Mouse (Mus musculus): Measurements from ENCODE around the gene Il1rl2. TPM values are rescaled to one million over a fixed set of nuclear protein-coding genes. Genes with fewer than 3 reads are reported as not detected.

Gene Il1rl2
- polyA plus RNA-seq, 1 experiment, result not detected

- no peaks in the 10 kb centered on the region for H3K27me3 ChIP-seq (ENCODE audit: control insufficient read depth, insufficient read depth, insufficient read length)
- H3K79me2 ChIP-seq (ENCODE audit: control insufficient read depth, insufficient read depth), result no peaks in the 10 kb centered on the region
- no peak overlapping the region for H3K4me3 ChIP-seq (ENCODE audit: insufficient read depth, poor library complexity, severe bottlenecking)
- H3K36me3 ChIP-seq (ENCODE audit: control insufficient read depth, insufficient read depth), result peaks cover 45% of the 10 kb centered on the region
- no peak for TF ChIP-seq CTCF (IDR thresholded peaks at IDR 0.05; ENCODE audit: control insufficient read depth, insufficient read depth, insufficient read length)
- no peak overlapping the region for H3ac ChIP-seq (ENCODE audit: control insufficient read depth, insufficient read length, low read depth)
- H3K79me3 ChIP-seq (ENCODE audit: low read depth), result no peaks in the 10 kb centered on the region
These were observed 10.4 kb upstream of the Il1rl2 start for GRCm38 (mm10) chr1:40314016-40314415.

- no peaks in the 10 kb centered on the region for H3K27me3 ChIP-seq (ENCODE audit: control insufficient read depth, insufficient read depth, insufficient read length)
- no peak overlapping the region for H3ac ChIP-seq (ENCODE audit: control insufficient read depth, insufficient read length, low read depth)
- no peaks in the 10 kb centered on the region for H3K79me3 ChIP-seq (ENCODE audit: low read depth)
- H3K4me3 ChIP-seq (ENCODE audit: insufficient read depth, poor library complexity, severe bottlenecking), result no peak overlapping the region
- H3K36me3 ChIP-seq (ENCODE audit: control insufficient read depth, insufficient read depth), result peaks cover 22% of the 10 kb centered on the region
- TF ChIP-seq USF1 (IDR thresholded peaks at IDR 0.05; ENCODE audit: low read depth) (no peak), MYOG (IDR thresholded peaks at IDR 0.05; ENCODE audit: control insufficient read depth, extremely low read depth, insufficient read length) (no peak), CEBPB (IDR thresholded peaks at IDR 0.05; ENCODE audit: low read depth) (no peak), CTCF (IDR thresholded peaks at IDR 0.05; ENCODE audit: control insufficient read depth, insufficient read depth, insufficient read length) (no peak), FOSL1 (IDR thresholded peaks at IDR 0.05; ENCODE audit: insufficient read depth, low read length, poor library complexity, severe bottlenecking) (no peak), MAX (IDR thresholded peaks at IDR 0.05) (no peak), MYOD1 (IDR thresholded peaks at IDR 0.05; ENCODE audit: control insufficient read depth, insufficient read length, low read depth) (no peak)
- no peaks in the 10 kb centered on the region for H3K79me2 ChIP-seq (ENCODE audit: control insufficient read depth, insufficient read depth)
These were observed 6.8 kb upstream of the Il1rl2 start for GRCm38 (mm10) chr1:40317657-40318056.

- no peak overlapping the region for H3K4me3 ChIP-seq (ENCODE audit: insufficient read depth, poor library complexity, severe bottlenecking)
- no peaks in the 10 kb centered on the region for H3K36me3 ChIP-seq (ENCODE audit: control insufficient read depth, insufficient read depth)
- H3ac ChIP-seq (ENCODE audit: control insufficient read depth, insufficient read length, low read depth), result no peak overlapping the region
- H3K79me3 ChIP-seq (ENCODE audit: low read depth), result no peaks in the 10 kb centered on the region
- no peaks in the 10 kb centered on the region for H3K79me2 ChIP-seq (ENCODE audit: control insufficient read depth, insufficient read depth)
- H3K27me3 ChIP-seq (ENCODE audit: control insufficient read depth, insufficient read depth, insufficient read length), result no peaks in the 10 kb centered on the region
- no peak for TF ChIP-seq CTCF (IDR thresholded peaks at IDR 0.05; ENCODE audit: control insufficient read depth, insufficient read depth, insufficient read length)
- no peak for TF ChIP-seq CEBPB (IDR thresholded peaks at IDR 0.05; ENCODE audit: low read depth)
- TF ChIP-seq MYOD1 (IDR thresholded peaks at IDR 0.05; ENCODE audit: control insufficient read depth, insufficient read length, low read depth), result no peak
- TF ChIP-seq MYOG (IDR thresholded peaks at IDR 0.05; ENCODE audit: control insufficient read depth, extremely low read depth, insufficient read length), result no peak
- TF ChIP-seq USF1 (IDR thresholded peaks at IDR 0.05; ENCODE audit: low read depth), result no peak
- TF ChIP-seq FOSL1 (IDR thresholded peaks at IDR 0.05; ENCODE audit: insufficient read depth, low read length, poor library complexity, severe bottlenecking), result no peak
- TF ChIP-seq MAX (IDR thresholded peaks at IDR 0.05), result no peak
These were observed 2.6 kb upstream of the Il1rl2 start for GRCm38 (mm10) chr1:40321824-40322223.

- Histone ChIP-seq H3K27me3 (ENCODE audit: control insufficient read depth, insufficient read depth, insufficient read length) (no peaks in the 10 kb centered on the region), H3K4me3 (ENCODE audit: insufficient read depth, poor library complexity, severe bottlenecking) (no peak overlapping the region), H3K79me2 (ENCODE audit: control insufficient read depth, insufficient read depth) (no peaks in the 10 kb centered on the region), H3K36me3 (ENCODE audit: control insufficient read depth, insufficient read depth) (no peaks in the 10 kb centered on the region), H3ac (ENCODE audit: control insufficient read depth, insufficient read length, low read depth) (no peak overlapping the region), H3K79me3 (ENCODE audit: low read depth) (no peaks in the 10 kb centered on the region)
- TF ChIP-seq CEBPB (IDR thresholded peaks at IDR 0.05; ENCODE audit: low read depth) (no peak), FOSL1 (IDR thresholded peaks at IDR 0.05; ENCODE audit: insufficient read depth, low read length, poor library complexity, severe bottlenecking) (no peak), CTCF (IDR thresholded peaks at IDR 0.05; ENCODE audit: control insufficient read depth, insufficient read depth, insufficient read length) (no peak), MYOD1 (IDR thresholded peaks at IDR 0.05; ENCODE audit: control insufficient read depth, insufficient read length, low read depth) (no peak), MAX (IDR thresholded peaks at IDR 0.05) (no peak), USF1 (IDR thresholded peaks at IDR 0.05; ENCODE audit: low read depth) (no peak), MYOG (IDR thresholded peaks at IDR 0.05; ENCODE audit: control insufficient read depth, extremely low read depth, insufficient read length) (no peak)
These were observed 1.9 kb upstream of the Il1rl2 start for GRCm38 (mm10) chr1:40322543-40322942.

- no peak for TF ChIP-seq CTCF (IDR thresholded peaks at IDR 0.05; ENCODE audit: control insufficient read depth, insufficient read depth, insufficient read length)
- Histone ChIP-seq H3K79me3 (ENCODE audit: low read depth) (no peaks in the 10 kb centered on the region), H3K4me3 (ENCODE audit: insufficient read depth, poor library complexity, severe bottlenecking) (no peak overlapping the region), H3K27me3 (ENCODE audit: control insufficient read depth, insufficient read depth, insufficient read length) (no peaks in the 10 kb centered on the region), H3ac (ENCODE audit: control insufficient read depth, insufficient read length, low read depth) (no peak overlapping the region), H3K79me2 (ENCODE audit: control insufficient read depth, insufficient read depth) (no peaks in the 10 kb centered on the region), H3K36me3 (ENCODE audit: control insufficient read depth, insufficient read depth) (no peaks in the 10 kb centered on the region)
These were observed 719 bp downstream of the Il1rl2 start for GRCm38 (mm10) chr1:40324955-40325702.

DNA sequence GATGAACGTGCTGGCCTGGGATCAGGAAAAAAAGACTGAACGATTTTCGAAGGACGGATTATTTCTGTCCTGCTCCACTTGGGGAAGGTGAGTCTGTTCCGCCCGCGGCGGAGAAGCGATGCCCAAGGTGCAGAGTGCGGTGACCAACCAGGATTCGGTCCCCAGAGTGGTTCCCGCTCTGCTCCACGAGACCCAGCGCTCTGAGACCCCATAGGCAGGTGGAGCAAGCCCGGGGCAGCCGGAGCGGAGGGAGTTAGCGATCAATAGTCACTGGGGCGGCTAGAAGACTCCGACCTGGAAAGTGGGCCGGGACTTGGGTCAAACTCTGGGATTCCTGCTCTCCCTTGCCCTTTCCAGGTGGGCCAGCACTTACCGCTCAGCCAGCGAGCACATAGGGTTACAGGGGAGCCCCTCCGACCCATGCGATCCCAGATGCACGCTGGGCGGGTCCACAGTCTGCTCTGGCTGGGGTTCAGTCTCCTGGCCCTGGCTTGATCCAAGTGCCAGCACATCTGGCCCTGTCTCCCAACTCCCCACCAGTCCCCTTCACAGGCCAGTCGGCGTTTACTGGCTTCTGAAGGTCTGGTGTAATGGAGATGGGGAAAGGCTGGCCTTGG is 1.4 kb downstream of the Il1rl2 start:
- TF ChIP-seq CTCF (IDR thresholded peaks at IDR 0.05; ENCODE audit: control insufficient read depth, insufficient read depth, insufficient read length), result no peak
- TF ChIP-seq MAX (IDR thresholded peaks at IDR 0.05), result no peak
- TF ChIP-seq MYOG (IDR thresholded peaks at IDR 0.05; ENCODE audit: control insufficient read depth, extremely low read depth, insufficient read length), result no peak
- no peak for TF ChIP-seq CEBPB (IDR thresholded peaks at IDR 0.05; ENCODE audit: low read depth)
- no peak for TF ChIP-seq MYOD1 (IDR thresholded peaks at IDR 0.05; ENCODE audit: control insufficient read depth, insufficient read length, low read depth)
- no peak for TF ChIP-seq USF1 (IDR thresholded peaks at IDR 0.05; ENCODE audit: low read depth)
- no peak for TF ChIP-seq FOSL1 (IDR thresholded peaks at IDR 0.05; ENCODE audit: insufficient read depth, low read length, poor library complexity, severe bottlenecking)
- Histone ChIP-seq H3K4me3 (ENCODE audit: insufficient read depth, poor library complexity, severe bottlenecking) (no peak overlapping the region), H3K79me3 (ENCODE audit: low read depth) (no peaks in the 10 kb centered on the region), H3K27me3 (ENCODE audit: control insufficient read depth, insufficient read depth, insufficient read length) (no peaks in the 10 kb centered on the region), H3ac (ENCODE audit: control insufficient read depth, insufficient read length, low read depth) (no peak overlapping the region), H3K79me2 (ENCODE audit: control insufficient read depth, insufficient read depth) (no peaks in the 10 kb centered on the region), H3K36me3 (ENCODE audit: control insufficient read depth, insufficient read depth) (no peaks in the 10 kb centered on the region)

All from C2C12 (cell line).